Mouse (Mus musculus) heart, embryonic 16.5 days (tissue): ENCODE results near the gene H2-Q10. TPM values are rescaled to one million over a fixed set of nuclear protein-coding genes. Genes with fewer than 3 reads are reported as not detected.
A peak's percentile ranks its signal among the peaks of the same experiment; 100 is the strongest.
"Not testable (repeated sequence)": the region's sequence is repeated elsewhere in the genome, so short reads cannot be mapped to it uniquely, and the experiment has no call there.

Source experiments
- ATAC-seq: fragments of 200-750 bp; cut with Nextera tagmentation; replicated peaks from 2 replicates; pipeline ENCODE4 v1.8.0; 2017; ENCODE audit warnings: moderate number of reproducible peaks; ENCODE audit not compliant: insufficient read depth, low FRiP score; ENCODE audit errors: extremely low read depth
- H3K27ac ChIP-seq: fragments of 300-500 bp; sonication (generic); 2 replicates; pipeline ENCODE4 v1.5.1; 2014; ENCODE audit warnings: mild to moderate bottlenecking, low read length, control low read depth, moderate library complexity
- H3K27me3 ChIP-seq: fragments of 300-500 bp; sonication (generic); 2 replicates; pipeline ENCODE4 v1.6.1; 2014; ENCODE audit warnings: low read length, mixed read lengths; ENCODE audit not compliant: control insufficient read depth, insufficient read depth
- H3K36me3 ChIP-seq: fragments of 300-500 bp; sonication (generic); 2 replicates; pipeline ENCODE4 v1.6.1; 2014; ENCODE audit not compliant: control insufficient read depth, insufficient read depth
- H3K4me1 ChIP-seq: fragments of 300-500 bp; sonication (generic); 2 replicates; pipeline ENCODE4 v1.6.1; 2014; ENCODE audit warnings: low read length, mixed read lengths; ENCODE audit not compliant: control insufficient read depth, insufficient read depth
- H3K4me2 ChIP-seq: fragments of 300-500 bp; sonication (generic); 2 replicates; pipeline ENCODE4 v1.6.1; 2014; ENCODE audit warnings: low read depth, mild to moderate bottlenecking, control low read depth, low read length
- H3K4me3 ChIP-seq: fragments of 300-500 bp; sonication (generic); 2 replicates; pipeline ENCODE4 v1.5.1; 2014; ENCODE audit warnings: mild to moderate bottlenecking, control low read depth, low read length
- H3K9ac ChIP-seq: fragments of 300-500 bp; sonication (generic); 2 replicates; pipeline ENCODE4 v1.6.1; 2014; ENCODE audit warnings: low read length, control low read depth
- H3K9me3 ChIP-seq: fragments of 300-500 bp; sonication (generic); replicated peaks from 2 replicates; pipeline ENCODE4 v1.6.1; 2016; ENCODE audit warnings: low read length; ENCODE audit not compliant: control insufficient read depth
- WGBS: fragments of 180-500 bp; shearing (Covaris S2); extraction: QIAGEN DNeasy Blood & Tissue Kit; methylation state at CpG from one replicate; pipeline ENCODE4 v1.1.7; 2014; 5-methylcytosine and 5-hydroxymethylcytosine counted together
- polyA plus RNA-seq: library from polyadenylated mRNA; unstranded; fragments of >200 nt; fragmentation: Nextera tagmentation; extraction: Ambion mirVana; gene quantifications from 2 replicates; pipeline ENCODE4 v1.2.1, GENCODE M21; 2015

H2-Q10 gene
- 0.55 and 0.58 TPM in 2 replicates for polyA plus RNA-seq

- no peak for ATAC-seq
- no peaks in the 10 kb centered on the region for H3K36me3 ChIP-seq
- H3K9ac ChIP-seq, result peak within 1 kb of the TSS; percentile 29
- peak within 1 kb of the TSS; percentile 91 for H3K4me2 ChIP-seq
- no peak within 1 kb of the TSS for H3K27ac ChIP-seq
- H3K27me3 ChIP-seq, result peaks cover 29% of the 10 kb centered on the region
- H3K9me3 ChIP-seq, result no peaks in the 10 kb centered on the region
- WGBS, result 2% methylated on average over 79 of the region's 80 CpGs
- peaks cover 8% of the 10 kb centered on the region; the same call in 1 of the 2 replicates for H3K4me1 ChIP-seq
- H3K4me3 ChIP-seq, result peak within 1 kb of the TSS; percentile 57
These were observed at the start of gene H2-Q10 for GRCm38 (mm10) chr17:35469842-35470751. Gene H2-Q10, plus strand, starts transcription at chr17:35470089.

DNA sequence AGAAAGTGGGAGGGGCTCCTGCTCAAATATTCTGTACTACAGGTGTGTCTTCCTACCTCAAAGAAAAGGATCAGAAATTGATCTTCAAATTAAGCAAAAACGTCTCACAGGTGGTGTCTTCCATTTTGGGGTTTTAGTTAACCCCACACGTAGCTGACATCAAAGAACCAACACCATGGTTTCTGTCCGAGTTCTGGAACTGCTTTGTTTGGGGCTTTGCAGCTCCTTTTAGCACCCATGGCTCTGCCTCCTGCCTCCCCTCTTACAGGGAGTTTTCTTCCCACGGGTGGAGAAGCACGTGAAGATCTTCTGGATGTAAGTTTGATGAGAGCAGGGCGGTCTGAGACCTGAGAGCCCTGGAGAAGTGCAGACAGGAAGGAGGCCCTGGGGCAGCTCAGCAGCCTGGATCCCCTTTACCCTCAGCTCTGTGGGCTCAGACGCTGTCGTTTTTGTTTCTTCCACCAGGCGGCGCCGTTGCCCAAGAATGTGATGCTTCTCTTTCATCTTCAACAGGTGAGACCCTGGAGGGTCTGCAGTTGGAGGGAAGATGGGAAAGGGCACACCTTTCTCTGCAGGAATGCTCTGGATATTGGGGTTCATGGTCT lies 49.6 kb upstream of the H2-Q10 start:
- not testable (repeated sequence) for H3K4me2 ChIP-seq, H3K36me3 ChIP-seq, H3K27ac ChIP-seq, ATAC-seq, H3K9ac ChIP-seq, H3K9me3 ChIP-seq, H3K4me1 ChIP-seq, H3K4me3 ChIP-seq
- peaks cover 20% of the 10 kb centered on the region for H3K27me3 ChIP-seq
- 13% methylated on average over 11 of the region's 11 CpGs for WGBS

DNA sequence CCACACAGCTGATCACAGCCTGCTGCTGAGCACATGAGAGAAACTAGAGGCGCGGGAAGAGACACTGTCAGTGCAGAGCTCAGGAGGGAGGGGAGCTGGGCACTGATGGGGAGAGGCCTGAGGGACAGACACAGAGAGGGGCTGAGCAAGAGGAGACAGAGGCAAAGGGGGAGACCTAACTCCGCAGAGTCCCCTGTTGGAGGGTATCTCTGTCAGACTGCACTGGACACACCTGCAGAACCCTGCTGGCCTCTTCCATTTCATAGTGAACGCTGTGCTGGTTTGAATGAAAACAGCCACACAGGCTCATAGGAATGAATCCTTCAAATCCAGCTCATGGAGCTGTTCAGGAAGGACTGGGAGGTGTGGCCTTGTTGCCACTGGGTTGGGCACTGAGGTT lies 48.6 kb upstream of the H2-Q10 start:
- WGBS, result 87% methylated on average over 4 of the region's 4 CpGs
- not testable (repeated sequence) for H3K36me3 ChIP-seq, H3K27ac ChIP-seq, H3K9me3 ChIP-seq, ATAC-seq, H3K9ac ChIP-seq, H3K4me3 ChIP-seq, H3K4me2 ChIP-seq, H3K4me1 ChIP-seq
- H3K27me3 ChIP-seq, result peaks cover 27% of the 10 kb centered on the region

- H3K4me3 ChIP-seq, ATAC-seq, H3K27ac ChIP-seq, H3K4me2 ChIP-seq, H3K4me1 ChIP-seq, H3K9ac ChIP-seq, H3K9me3 ChIP-seq, H3K36me3 ChIP-seq: not testable (repeated sequence)
- H3K27me3 ChIP-seq, result peaks cover 28% of the 10 kb centered on the region
- WGBS, result 87% methylated on average over 5 of the region's 5 CpGs
These were observed 47.5 kb upstream of the H2-Q10 start for GRCm38 (mm10) chr17:35422360-35422759.

DNA sequence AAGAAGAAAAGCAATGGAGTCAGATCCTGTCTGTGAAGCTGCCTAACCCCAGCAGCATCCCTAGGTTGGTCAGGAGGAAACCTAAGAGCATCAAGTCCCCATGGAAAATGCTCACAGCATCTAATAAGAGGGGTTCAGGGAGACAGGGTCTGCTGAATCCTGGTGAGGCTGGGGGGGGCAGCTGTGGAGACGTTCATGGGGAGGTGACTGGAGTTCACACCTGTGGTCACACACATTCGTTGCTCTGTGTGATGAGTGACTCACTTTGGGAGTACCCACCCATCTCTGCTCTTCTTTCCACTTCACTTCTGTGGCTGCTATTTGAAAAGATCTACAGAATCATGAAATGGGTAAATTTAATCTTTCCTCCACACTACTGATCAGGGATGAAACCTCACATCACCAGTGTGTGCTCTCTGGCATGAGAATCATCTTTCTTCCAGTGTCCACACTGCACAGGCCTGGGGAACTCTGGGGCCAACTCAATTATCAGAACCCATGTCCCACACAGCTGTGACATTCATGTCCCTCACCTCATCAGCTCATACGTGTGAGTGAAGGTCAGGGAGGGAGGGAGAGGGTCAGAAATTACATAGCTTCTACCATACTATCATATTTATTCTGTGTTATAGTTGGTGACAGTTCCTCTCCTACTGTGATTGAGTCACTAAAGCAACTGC lies 46.6 kb upstream of the H2-Q10 start:
- H3K4me1 ChIP-seq, result not testable (repeated sequence)

GRCm38 (mm10) chr17:35424106-35424505 lies 45.8 kb upstream of the H2-Q10 start:
- not testable (repeated sequence) for H3K36me3 ChIP-seq, H3K9ac ChIP-seq, H3K27ac ChIP-seq, H3K4me1 ChIP-seq, H3K4me3 ChIP-seq, H3K9me3 ChIP-seq, ATAC-seq, H3K4me2 ChIP-seq
- WGBS, result 81% methylated on average over 3 of the region's 3 CpGs
- peaks cover 25% of the 10 kb centered on the region for H3K27me3 ChIP-seq

More for the DNA sequence above, 46.6 kb upstream of the H2-Q10 start:
- WGBS, result 60% methylated on average over 3 of the region's 3 CpGs
- H3K27ac ChIP-seq, H3K36me3 ChIP-seq, H3K4me2 ChIP-seq, H3K4me3 ChIP-seq, H3K9ac ChIP-seq, ATAC-seq, H3K9me3 ChIP-seq: not testable (repeated sequence)
- peaks cover 30% of the 10 kb centered on the region for H3K27me3 ChIP-seq

DNA sequence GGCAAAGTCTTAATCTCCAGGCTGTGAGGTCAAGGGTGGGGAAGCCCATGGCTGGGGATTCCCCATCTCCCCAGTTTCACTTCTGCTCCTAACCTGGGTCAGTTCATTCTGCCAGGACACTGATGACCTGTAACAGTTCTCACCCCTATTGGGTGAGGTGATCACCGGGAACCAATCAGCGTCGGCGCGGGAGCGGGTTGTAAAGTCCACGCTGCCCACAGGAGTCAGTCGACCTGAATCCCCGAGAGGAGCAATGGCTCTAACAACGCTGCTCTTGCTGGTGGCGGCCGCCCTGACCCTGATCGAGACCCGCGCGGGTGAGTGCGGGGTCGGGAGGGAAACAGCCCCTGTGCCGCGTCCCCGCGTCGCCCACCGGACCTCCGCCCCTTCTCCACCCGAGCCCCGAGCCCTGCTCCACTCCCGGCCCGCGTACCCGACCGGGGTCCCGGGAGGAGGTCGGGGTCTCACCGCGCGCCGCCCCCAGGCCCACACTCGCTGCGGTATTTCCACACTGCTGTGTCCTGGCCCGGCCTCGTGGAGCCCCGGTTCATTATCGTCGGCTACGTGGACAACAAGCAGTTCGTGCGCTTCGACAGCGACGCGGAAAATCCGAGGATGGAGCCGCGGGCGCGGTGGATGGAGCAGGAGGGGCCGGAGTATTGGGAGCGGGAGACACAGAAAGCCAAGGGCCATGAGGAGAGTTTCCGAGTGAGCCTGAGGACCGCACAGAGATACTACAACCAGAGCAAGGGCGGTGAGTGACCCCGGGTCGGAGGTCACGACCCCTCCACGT lies 45.1 kb upstream of the H2-Q10 start, which contains the start of gene H2-Q6:
Gene H2-Q6, plus strand, starts transcription at position 227 of the 793 bp plus-strand sequence.
- H3K4me1 ChIP-seq, H3K27ac ChIP-seq, H3K36me3 ChIP-seq, H3K9me3 ChIP-seq: not testable (repeated sequence)
- Histone ChIP-seq H3K27me3 (peaks cover 25% of the 10 kb centered on the region), H3K4me2 (peak within 1 kb of the TSS; percentile 67), H3K4me3 (peak within 1 kb of the TSS; percentile 46), H3K9ac (peak within 1 kb of the TSS; percentile 42; the same call in 1 of the 2 replicates)
- ATAC-seq, result peak; percentile 71
- 2% methylated on average over 46 of the region's 66 CpGs for WGBS

- ATAC-seq, H3K9ac ChIP-seq, H3K36me3 ChIP-seq, H3K4me1 ChIP-seq, H3K9me3 ChIP-seq, H3K27ac ChIP-seq: not testable (repeated sequence)
- 17% methylated on average over 28 of the region's 28 CpGs for WGBS
- Histone ChIP-seq H3K27me3 (peaks cover 25% of the 10 kb centered on the region), H3K4me2 (peak overlapping the region; percentile 67), H3K4me3 (peak overlapping the region; percentile 46)
These were observed 44.4 kb upstream of the H2-Q10 start for GRCm38 (mm10) chr17:35425474-35425873.
